Mouse (Mus musculus): ENCODE data around the gene Supt3. TPM values are rescaled to one million over a fixed set of nuclear protein-coding genes. Genes with fewer than 3 reads are reported as not detected.

Gene Supt3
- polyA plus RNA-seq, 1 experiment from 2014 or later = 21.4 TPM

DNA sequence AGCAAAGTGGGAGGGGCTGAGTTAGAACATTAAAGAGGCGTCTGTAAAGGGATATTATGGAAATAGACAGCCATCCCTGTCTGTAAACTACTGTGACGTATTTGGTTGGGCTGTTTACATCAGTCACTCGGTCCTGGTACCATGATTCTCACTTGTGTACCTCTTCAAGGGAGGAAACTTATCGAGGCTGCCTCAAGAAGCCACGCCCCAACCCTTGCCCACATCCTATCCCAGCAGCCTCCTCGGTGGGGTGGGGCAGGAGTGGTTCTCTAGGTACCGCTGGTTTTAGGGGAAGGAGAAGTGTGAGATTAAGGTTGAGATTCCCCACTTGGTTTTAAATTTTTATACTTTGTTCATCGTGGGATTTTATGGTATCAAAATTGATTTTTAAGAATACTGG, 31.6 kb upstream of the Supt3 start:
- 92% methylated on average over 8 of the region's 8 CpGs for WGBS
- Histone ChIP-seq H3K4me3 (no peak overlapping the region), H3K9me3 (no peaks in the 10 kb centered on the region), H3K36me3 (replicated peaks) (no peaks in the 10 kb centered on the region), H3K4me1 (no peaks in the 10 kb centered on the region), H3K27me3 (ENCODE audit: poor library complexity, severe bottlenecking) (peaks cover 7% of the 10 kb centered on the region), H3K27ac (no peak overlapping the region)
- DNase-seq (ENCODE audit: extremely low spot score, low spot score) = no peak

DNA sequence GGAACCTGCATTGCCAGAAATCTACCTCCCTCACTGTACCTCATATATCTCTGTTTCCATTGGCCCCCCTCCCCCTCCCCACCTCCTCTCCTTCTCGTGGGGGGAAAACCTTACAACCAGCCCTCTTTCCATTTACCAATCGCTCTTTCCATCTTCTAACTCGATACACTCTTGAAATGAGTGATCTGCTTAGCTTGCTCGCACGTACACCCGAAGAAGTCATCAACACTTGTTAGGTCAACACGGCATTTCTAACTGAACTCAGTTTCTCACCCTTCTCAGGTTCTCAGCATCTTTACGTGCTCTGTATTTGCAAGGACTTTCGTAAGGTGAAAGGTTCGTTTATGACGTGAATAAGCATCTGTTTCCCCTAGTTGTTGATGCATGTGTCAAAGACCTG, 10.6 kb upstream of the Supt3 start:
- H3K27ac ChIP-seq = no peak overlapping the region
- H3K27me3 ChIP-seq (ENCODE audit: poor library complexity, severe bottlenecking) = no peaks in the 10 kb centered on the region
- H3K9me3 ChIP-seq = no peaks in the 10 kb centered on the region
- H3K4me1 ChIP-seq = no peaks in the 10 kb centered on the region
- no peak for DNase-seq (ENCODE audit: extremely low spot score, low spot score)
- no peaks in the 10 kb centered on the region for H3K36me3 ChIP-seq (replicated peaks)
- no peak overlapping the region for H3K4me3 ChIP-seq
- 92% methylated on average over 11 of the region's 11 CpGs for WGBS

DNA sequence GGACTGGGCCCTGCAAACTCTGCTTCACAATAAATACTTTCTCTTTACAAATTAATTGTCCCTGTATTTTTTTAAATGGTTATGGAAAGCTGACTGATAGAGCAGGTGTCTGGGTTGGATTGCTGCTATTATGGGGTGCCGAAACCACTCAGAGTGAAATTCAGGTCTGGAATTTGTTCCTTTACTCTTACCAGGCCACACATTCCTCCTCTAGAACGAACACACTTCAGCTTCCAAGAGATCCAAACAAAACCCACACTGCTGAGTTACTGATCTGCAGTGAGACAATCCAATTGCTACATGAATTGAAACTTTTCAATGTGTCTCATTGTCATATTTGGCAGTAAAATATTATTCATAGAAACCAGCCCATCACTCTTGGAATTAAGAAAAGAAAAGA, 10.0 kb upstream of the Supt3 start:
- Histone ChIP-seq H3K4me1 (no peaks in the 10 kb centered on the region), H3K27me3 (ENCODE audit: poor library complexity, severe bottlenecking) (no peaks in the 10 kb centered on the region), H3K9me3 (no peaks in the 10 kb centered on the region), H3K27ac (no peak overlapping the region), H3K4me3 (no peak overlapping the region), H3K36me3 (replicated peaks) (no peaks in the 10 kb centered on the region)
- 80% methylated on average over 2 of the region's 2 CpGs for WGBS
- no peak for DNase-seq (ENCODE audit: extremely low spot score, low spot score)

DNA sequence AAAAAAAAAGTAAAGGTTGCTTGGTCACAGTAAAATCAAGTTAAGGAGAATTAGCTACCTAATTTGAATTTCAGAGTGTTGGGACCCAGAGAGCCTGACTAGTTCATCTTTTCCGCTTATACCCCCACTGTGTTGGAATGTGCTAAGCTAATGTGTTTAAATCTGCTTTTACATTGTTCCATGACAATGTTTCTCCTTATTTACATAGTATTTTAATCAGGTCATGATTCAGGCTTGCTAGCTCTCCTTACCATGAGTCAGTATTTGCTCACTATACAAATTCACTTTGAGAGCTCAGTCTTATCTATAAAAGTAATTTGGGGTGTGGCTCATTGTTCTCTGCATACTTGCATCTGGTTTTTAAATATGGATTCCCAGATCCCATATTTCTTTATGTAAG, 9.6 kb upstream of the Supt3 start:
- Histone ChIP-seq H3K4me1 (no peaks in the 10 kb centered on the region), H3K9me3 (no peaks in the 10 kb centered on the region), H3K27ac (no peak overlapping the region), H3K27me3 (ENCODE audit: poor library complexity, severe bottlenecking) (no peaks in the 10 kb centered on the region), H3K36me3 (replicated peaks) (no peaks in the 10 kb centered on the region), H3K4me3 (no peak overlapping the region)
- no peak for DNase-seq (ENCODE audit: extremely low spot score, low spot score)
- WGBS = 70% methylated on average over 1 of the region's 1 CpGs

DNA sequence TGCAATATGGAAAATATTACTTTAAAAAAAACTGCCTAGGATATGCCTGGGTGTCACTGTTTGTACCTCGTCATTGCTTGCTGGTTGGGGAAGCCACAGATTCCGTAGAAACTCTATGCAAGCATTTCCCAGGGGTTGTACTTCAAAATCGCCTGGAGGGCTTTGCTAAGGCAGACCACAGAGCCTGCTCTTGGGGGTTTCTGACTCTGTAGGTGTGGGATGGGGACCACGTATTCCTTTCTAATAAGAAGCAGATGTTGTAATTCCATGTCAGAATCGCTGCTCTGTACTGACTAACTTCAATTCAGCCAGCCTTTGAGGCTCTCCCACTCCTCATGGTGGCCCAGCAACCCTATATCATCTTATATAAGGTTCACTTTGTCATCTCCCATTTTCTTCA, 8.4 kb upstream of the Supt3 start:
- H3K27me3 ChIP-seq (ENCODE audit: poor library complexity, severe bottlenecking) = no peaks in the 10 kb centered on the region
- no peaks in the 10 kb centered on the region for H3K4me1 ChIP-seq
- H3K36me3 ChIP-seq (replicated peaks) = no peaks in the 10 kb centered on the region
- no peak overlapping the region for H3K4me3 ChIP-seq
- H3K27ac ChIP-seq = no peak overlapping the region
- no peaks in the 10 kb centered on the region for H3K9me3 ChIP-seq
- 56% methylated on average over 5 of the region's 5 CpGs for WGBS
- no peak for DNase-seq (ENCODE audit: extremely low spot score, low spot score)

DNA sequence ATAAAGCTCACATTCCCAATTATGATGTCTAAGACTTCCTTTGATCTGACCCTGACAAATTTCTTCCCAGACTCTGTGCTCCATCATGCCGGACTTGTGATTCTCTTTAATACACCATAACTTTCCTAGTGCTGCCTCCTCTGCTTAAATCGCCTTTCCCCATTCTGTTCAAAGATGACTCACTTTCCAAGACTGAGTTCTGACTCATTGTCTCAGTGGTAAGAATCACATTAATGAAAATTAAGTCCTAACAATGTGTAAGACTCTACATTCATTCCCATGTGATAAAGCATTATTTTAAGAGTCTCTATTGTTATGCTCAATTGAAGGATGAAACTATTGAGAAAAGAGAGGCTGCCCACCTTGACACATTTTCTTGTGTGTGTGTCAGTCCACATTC, 6.1 kb upstream of the Supt3 start:
- Histone ChIP-seq H3K4me1 (no peaks in the 10 kb centered on the region), H3K27ac (no peak overlapping the region), H3K27me3 (ENCODE audit: poor library complexity, severe bottlenecking) (no peaks in the 10 kb centered on the region), H3K36me3 (replicated peaks) (no peaks in the 10 kb centered on the region), H3K9me3 (no peaks in the 10 kb centered on the region), H3K4me3 (no peak overlapping the region)
- DNase-seq (ENCODE audit: extremely low spot score, low spot score) = no peak
- 90% methylated on average over 2 of the region's 2 CpGs for WGBS

DNA sequence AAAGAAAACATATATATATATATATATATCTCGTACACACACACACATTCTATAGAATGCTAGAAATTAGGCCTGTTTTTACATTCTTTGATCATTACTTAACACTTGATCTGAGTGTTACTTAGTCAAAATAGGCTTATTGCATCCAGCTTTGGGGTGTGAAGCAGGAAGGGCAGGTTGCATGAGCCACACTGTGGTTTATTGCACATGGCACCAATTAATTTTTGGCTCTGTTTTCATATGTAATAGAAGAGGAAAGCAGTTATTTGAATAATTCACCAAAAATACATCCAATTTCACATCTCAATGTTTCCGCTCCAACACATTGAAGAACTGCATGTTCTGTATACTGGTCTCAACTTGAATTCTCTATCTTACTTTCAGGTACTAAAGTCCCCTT, 4.4 kb upstream of the Supt3 start:
- no peak overlapping the region for H3K27ac ChIP-seq
- H3K27me3 ChIP-seq (ENCODE audit: poor library complexity, severe bottlenecking) = no peaks in the 10 kb centered on the region
- WGBS = 85% methylated on average over 2 of the region's 2 CpGs
- no peak for DNase-seq (ENCODE audit: extremely low spot score, low spot score)
- no peak overlapping the region for H3K4me3 ChIP-seq
- no peaks in the 10 kb centered on the region for H3K9me3 ChIP-seq
- H3K4me1 ChIP-seq = peaks cover 5% of the 10 kb centered on the region; the same call in 1 of the 2 replicates
- H3K36me3 ChIP-seq (replicated peaks) = no peaks in the 10 kb centered on the region

DNA sequence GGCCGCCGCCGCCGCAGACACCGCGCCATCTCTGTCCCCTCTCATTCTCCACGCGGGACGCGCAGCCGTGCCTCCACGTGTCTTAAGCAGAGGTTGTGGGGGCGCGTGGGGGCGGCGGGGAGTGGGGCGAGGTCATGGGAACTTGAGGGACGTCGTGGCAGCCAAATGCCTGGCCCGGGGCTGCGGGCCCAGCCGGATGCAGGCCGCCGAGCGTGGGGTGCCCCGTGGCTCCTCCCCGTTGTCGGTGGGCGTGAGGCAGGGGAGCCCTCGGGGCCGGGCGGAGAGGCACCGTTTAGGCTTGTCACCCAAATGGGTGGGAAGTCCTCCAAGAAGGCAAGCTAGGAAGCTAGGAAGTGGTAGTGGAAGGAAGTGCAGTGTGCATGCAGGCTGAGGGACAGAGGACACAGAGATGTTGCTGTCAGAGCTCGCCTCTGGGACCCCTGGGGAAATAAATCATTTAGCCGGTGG, 419 bp downstream of the Supt3 start:
- under 1% methylated on average over 35 of the region's 35 CpGs for WGBS
- peaks cover 14% of the 10 kb centered on the region for H3K4me1 ChIP-seq
- DNase-seq (ENCODE audit: extremely low spot score, low spot score) = peak; percentile 66

DNA sequence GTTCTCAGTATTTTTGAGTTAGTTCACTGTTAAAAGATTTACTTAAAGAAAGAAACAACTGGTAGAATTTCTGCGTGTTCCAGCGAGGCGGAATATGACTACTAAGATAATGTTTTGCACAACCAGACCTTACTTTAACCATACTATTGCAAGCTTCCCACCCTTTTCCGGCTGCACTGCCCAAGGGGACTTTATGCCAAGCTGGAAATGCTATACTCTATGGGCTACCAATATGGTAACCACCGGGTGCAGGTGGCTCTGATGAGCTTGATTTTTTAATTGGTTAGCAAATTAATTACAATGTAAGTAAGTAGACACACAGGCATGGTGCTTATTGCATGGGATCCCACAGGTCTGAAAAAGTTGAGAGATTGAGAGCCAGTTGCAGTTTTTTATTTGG, 1.2 kb downstream of the Supt3 start:
- Histone ChIP-seq H3K9me3 (no peaks in the 10 kb centered on the region), H3K4me1 (peaks cover 14% of the 10 kb centered on the region), H3K27ac (no peak overlapping the region), H3K4me3 (peak overlapping the region; percentile 71), H3K27me3 (ENCODE audit: poor library complexity, severe bottlenecking) (no peaks in the 10 kb centered on the region), H3K36me3 (replicated peaks) (no peaks in the 10 kb centered on the region)
- 78% methylated on average over 5 of the region's 5 CpGs for WGBS
- DNase-seq (ENCODE audit: extremely low spot score, low spot score) = no peak

More for the DNA sequence above, 419 bp downstream of the Supt3 start:
- H3K9me3 ChIP-seq = no peaks in the 10 kb centered on the region
- peak overlapping the region; percentile 71 for H3K4me3 ChIP-seq
- H3K27ac ChIP-seq = peak overlapping the region; percentile 96
- no peaks in the 10 kb centered on the region for H3K27me3 ChIP-seq (ENCODE audit: poor library complexity, severe bottlenecking)
- no peaks in the 10 kb centered on the region for H3K36me3 ChIP-seq (replicated peaks)

DNA sequence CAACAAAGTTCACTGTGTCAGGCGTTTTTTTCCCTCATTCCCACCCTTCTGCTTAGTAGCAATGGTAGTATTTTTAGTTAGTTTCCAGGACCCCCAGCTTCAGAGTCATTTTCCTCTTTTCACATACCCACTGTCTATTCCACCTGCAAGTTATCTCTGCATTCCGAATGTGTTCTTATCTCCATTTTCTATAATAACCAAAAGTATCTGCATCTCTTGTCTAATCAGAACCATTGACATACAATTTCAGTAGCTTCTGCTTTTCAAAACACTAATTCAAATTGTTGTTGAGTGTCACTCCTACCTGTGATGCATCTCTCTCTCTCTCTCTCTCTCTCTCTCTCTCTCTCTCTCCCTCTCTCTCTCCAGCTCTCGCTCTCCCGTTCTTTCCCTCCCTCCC, 3.4 kb downstream of the Supt3 start:
- Histone ChIP-seq H3K9me3 (no peaks in the 10 kb centered on the region), H3K36me3 (replicated peaks) (no peaks in the 10 kb centered on the region), H3K27me3 (ENCODE audit: poor library complexity, severe bottlenecking) (no peaks in the 10 kb centered on the region), H3K4me3 (no peak overlapping the region), H3K27ac (no peak overlapping the region), H3K4me1 (peaks cover 14% of the 10 kb centered on the region)
- 72% methylated on average over 4 of the region's 4 CpGs for WGBS
- DNase-seq (ENCODE audit: extremely low spot score, low spot score) = no peak

DNA sequence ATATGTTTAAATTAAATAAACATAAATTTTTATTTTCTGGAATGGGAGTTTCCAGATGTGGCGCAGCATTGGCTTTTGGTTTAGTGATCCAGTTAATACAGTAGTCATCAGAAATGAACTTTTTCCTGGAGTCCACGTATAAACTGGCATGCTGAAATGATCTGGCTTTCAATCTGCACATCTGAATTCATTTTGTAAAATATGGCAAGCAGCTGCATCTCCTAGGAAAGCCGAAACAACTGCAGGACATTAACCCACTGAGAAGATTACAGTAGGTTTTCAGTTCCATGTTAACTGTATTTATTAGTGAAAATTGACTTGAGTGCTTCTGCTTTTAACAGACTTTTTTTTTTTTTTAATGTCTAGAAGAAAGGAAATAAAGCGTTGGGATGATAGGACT, 5.4 kb downstream of the Supt3 start:
- H3K4me3 ChIP-seq = no peak overlapping the region
- H3K36me3 ChIP-seq (replicated peaks) = no peaks in the 10 kb centered on the region
- no peak overlapping the region for H3K27ac ChIP-seq
- no peaks in the 10 kb centered on the region for H3K9me3 ChIP-seq
- H3K27me3 ChIP-seq (ENCODE audit: poor library complexity, severe bottlenecking) = no peaks in the 10 kb centered on the region
- 92% methylated on average over 4 of the region's 4 CpGs for WGBS
- no peak for DNase-seq (ENCODE audit: extremely low spot score, low spot score)
- peaks cover 10% of the 10 kb centered on the region for H3K4me1 ChIP-seq

DNA sequence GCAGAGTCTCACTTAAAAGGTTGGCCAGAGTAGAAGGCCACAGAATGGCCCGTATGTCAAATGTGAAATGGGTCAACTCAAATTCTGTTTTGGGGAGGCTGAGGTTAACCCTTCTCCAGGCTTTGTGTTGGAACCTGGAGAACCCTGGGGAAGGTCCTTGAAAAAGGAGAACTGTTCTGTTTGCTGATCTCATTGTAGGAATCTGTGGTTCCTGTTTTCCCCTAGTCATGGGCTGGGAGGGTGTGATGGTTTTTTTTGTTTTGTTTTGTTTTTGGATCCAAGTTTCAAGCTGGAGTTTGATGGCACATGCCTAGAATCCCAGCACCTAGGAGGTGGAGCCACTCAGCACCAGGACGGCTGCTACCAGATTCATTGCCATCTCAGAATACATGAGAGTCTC, 6.2 kb downstream of the Supt3 start:
- no peak for DNase-seq (ENCODE audit: extremely low spot score, low spot score)
- Histone ChIP-seq H3K27ac (no peak overlapping the region), H3K27me3 (ENCODE audit: poor library complexity, severe bottlenecking) (no peaks in the 10 kb centered on the region), H3K36me3 (replicated peaks) (no peaks in the 10 kb centered on the region), H3K4me3 (no peak overlapping the region), H3K9me3 (no peaks in the 10 kb centered on the region), H3K4me1 (peaks cover 4% of the 10 kb centered on the region)
- 90% methylated on average over 2 of the region's 2 CpGs for WGBS

DNA sequence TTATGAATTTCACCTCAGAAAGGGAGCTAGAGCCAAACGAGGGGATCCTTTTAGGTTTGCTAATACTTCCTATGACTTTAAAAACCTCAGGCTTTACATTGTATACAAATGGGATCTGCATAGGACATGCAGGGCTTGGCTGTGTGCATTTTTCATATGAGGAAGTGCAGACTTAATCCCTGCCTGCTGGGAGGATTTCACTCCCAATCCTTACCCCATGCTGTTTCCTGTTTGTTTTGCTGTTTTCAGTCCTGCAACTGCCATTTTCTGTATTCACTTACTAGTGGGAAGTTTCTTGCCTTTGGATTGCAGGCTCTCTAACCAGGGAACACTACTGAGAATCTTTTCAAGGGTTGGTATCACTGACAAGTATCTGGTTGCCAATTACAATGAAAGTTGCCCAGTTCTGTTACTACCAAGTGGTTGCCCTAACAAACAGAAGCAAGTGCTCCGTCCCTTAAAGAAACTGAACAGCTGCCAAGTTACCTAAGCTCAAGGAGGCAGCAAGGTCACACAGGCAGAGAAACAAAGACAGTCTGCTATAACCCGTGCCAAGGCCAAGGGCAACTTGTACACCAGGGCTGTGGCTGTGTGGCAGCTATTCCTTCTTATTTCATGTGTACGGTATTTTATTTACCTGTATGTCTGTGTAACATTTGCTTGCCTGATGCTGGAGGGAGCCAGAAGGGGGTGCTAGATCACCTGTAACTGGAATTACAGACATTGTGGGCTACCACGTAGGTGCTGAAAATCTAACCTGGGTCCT, 12.2 kb downstream of the Supt3 start:
- H3K27me3 ChIP-seq (ENCODE audit: poor library complexity, severe bottlenecking) = no peaks in the 10 kb centered on the region
- WGBS = 61% methylated on average over 5 of the region's 5 CpGs
- DNase-seq (ENCODE audit: extremely low spot score, low spot score) = no peak

More for the DNA sequence above, 12.2 kb downstream of the Supt3 start:
- no peaks in the 10 kb centered on the region; the same call in 1 of the 2 replicates for H3K9me3 ChIP-seq
- no peak overlapping the region for H3K27ac ChIP-seq
- no peak overlapping the region for H3K4me3 ChIP-seq
- peaks cover 12% of the 10 kb centered on the region for H3K4me1 ChIP-seq
- H3K36me3 ChIP-seq (replicated peaks) = peaks cover 10% of the 10 kb centered on the region

Data from forebrain, embryonic 10.5 days (tissue).